Mouse (Mus musculus) heart, embryonic 14.5 days (tissue): Measurements from ENCODE around the gene Olfr763. TPM values are rescaled to one million over a fixed set of nuclear protein-coding genes. Genes with fewer than 3 reads are reported as not detected.
"Not testable (repeated sequence)": the region's sequence is repeated elsewhere in the genome, so short reads cannot be mapped to it uniquely, and the experiment has no call there.

Source experiments
- ATAC-seq: fragments of 200-750 bp; cut with Nextera tagmentation; 2 replicates; pipeline ENCODE4 v1.8.0; 2017; ENCODE audit warnings: low read depth, moderate TSS enrichment; ENCODE audit not compliant: insufficient number of reproducible peaks, insufficient read depth, low FRiP score
- H3K27ac ChIP-seq, 2 experiments: fragments of 200-500 bp in 1 of 2; fragments of 300-500 bp in 1 of 2; sonication (generic) in 1 of 2; replicated peaks in 1 of 2; 2 replicates each; pipeline ENCODE4 v1.5.1; 2012 to 2014; ENCODE audit warnings: low read depth in 2 of 2, low read length in 2 of 2, control low read depth in 1 of 2, mild to moderate bottlenecking in 1 of 2, mixed read lengths in 1 of 2; ENCODE audit not compliant: control insufficient read depth in 1 of 2, insufficient read depth in 1 of 2
- H3K27me3 ChIP-seq: fragments of 300-500 bp; sonication (generic); 2 replicates; pipeline ENCODE4 v1.6.1; 2014; ENCODE audit warnings: mild to moderate bottlenecking, low read length, control low read depth; ENCODE audit not compliant: control insufficient read depth, insufficient read depth
- H3K36me3 ChIP-seq: fragments of 300-500 bp; sonication (generic); 2 replicates; pipeline ENCODE4 v1.6.1; 2014; ENCODE audit warnings: mild to moderate bottlenecking, control low read depth, low read length, mixed read lengths; ENCODE audit not compliant: control insufficient read depth, insufficient read depth
- H3K4me1 ChIP-seq, 2 experiments: fragments of 200-500 bp in 1 of 2; fragments of 300-500 bp in 1 of 2; sonication (generic) in 1 of 2; 2 replicates each; pipeline ENCODE4 v1.6.1; 2012 to 2014; ENCODE audit warnings: low read length in 2 of 2, control low read depth in 1 of 2, mixed read lengths in 1 of 2; ENCODE audit not compliant: control insufficient read depth in 2 of 2, insufficient read depth in 2 of 2
- H3K4me2 ChIP-seq: fragments of 300-500 bp; sonication (generic); 2 replicates; pipeline ENCODE4 v1.6.1; 2014; ENCODE audit warnings: mild to moderate bottlenecking, low read length
- H3K4me3 ChIP-seq, 2 experiments: fragments of 200-500 bp in 1 of 2; fragments of 300-500 bp in 1 of 2; sonication (generic) in 1 of 2; 2 replicates each; pipeline ENCODE4 v1.5.1; 2012 to 2014; ENCODE audit warnings: low read length in 2 of 2, mild to moderate bottlenecking in 2 of 2, control low read depth in 1 of 2, low read depth in 1 of 2, moderate library complexity in 1 of 2; ENCODE audit not compliant: control insufficient read depth in 1 of 2, insufficient read depth in 1 of 2
- H3K9ac ChIP-seq: fragments of 300-500 bp; sonication (generic); 2 replicates; pipeline ENCODE4 v1.6.1; 2014; ENCODE audit warnings: mild to moderate bottlenecking, low read length
- H3K9me3 ChIP-seq: fragments of 300-500 bp; sonication (generic); 2 replicates; pipeline ENCODE4 v1.6.1; 2016; ENCODE audit warnings: low read length, control low read depth; ENCODE audit not compliant: control insufficient read depth
- WGBS: fragments of 180-500 bp; shearing (Covaris S2); extraction: QIAGEN DNeasy Blood & Tissue Kit; methylation state at CpG from one replicate; pipeline ENCODE4 v1.1.7; 2014; 5-methylcytosine and 5-hydroxymethylcytosine counted together
- polyA plus RNA-seq: library from polyadenylated mRNA; unstranded; fragments of >200 nt; fragmentation: Nextera tagmentation; extraction: Ambion mirVana; gene quantifications from 2 replicates; pipeline ENCODE4 v1.2.1, GENCODE M21; 2014

Gene Olfr763
- polyA plus RNA-seq, 1 experiment from 2014 or later: not detected

DNA sequence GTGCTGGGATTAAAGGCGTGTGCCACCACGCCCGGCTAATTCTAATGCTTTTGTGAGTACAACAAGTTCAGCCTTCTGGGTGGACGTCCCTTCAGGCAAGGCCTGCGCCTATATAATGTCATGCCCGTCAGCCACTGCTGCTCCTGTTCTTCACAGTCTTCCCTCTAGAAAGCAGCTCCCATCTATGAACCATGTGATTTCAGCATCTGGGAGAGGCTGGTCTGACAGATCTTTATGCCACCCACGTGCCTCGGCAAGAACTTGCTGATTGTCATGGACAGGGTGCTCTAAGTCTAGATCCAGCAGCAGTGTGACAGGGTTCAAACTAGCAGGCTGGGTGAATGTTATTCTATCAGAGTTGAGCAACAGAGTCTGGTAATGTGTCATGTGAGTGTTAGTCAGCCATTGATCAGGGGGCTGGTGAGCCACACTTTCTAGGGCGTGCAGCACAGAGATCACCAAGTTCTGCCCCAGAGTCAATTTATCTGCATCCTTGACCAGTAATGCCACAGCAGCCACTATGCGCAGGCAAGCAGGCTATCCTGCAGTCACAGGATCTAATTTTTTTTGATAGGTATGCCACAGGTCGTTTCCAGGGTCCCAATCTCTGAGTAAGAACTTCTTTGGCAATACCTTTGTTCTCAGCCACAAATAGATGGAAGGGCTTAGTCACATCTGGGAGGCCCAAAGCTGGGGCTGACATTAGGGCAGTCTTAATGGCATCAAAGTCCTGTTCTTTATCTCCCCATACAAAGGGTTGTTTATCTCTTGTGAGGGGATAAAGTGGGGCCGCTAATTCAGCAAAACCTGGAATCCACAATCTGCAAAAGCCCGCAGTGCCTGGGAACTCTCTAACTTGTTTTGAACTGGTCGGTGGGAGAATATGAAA, 6.3 kb upstream of the Olfr763 start:
- 60% methylated on average over 14 of the region's 14 CpGs for WGBS
- ATAC-seq: no peak

GRCm38 (mm10) chr10:129011511-129011910, 920 bp downstream of the Olfr763 start:
- 47% methylated on average over 2 of the region's 5 CpGs for WGBS
- H3K9me3 ChIP-seq, H3K27ac ChIP-seq, H3K36me3 ChIP-seq, H3K4me1 ChIP-seq, H3K27me3 ChIP-seq, H3K9ac ChIP-seq, H3K4me3 ChIP-seq, ATAC-seq, H3K4me2 ChIP-seq: not testable (repeated sequence)

More for the DNA sequence above, 6.3 kb upstream of the Olfr763 start:
- H3K4me1 ChIP-seq: no peaks in the 10 kb centered on the region
- H3K9me3 ChIP-seq: peaks cover 6% of the 10 kb centered on the region
- no peak overlapping the region for H3K4me2 ChIP-seq
- H3K9ac ChIP-seq: no peak overlapping the region
- H3K27ac ChIP-seq: no peak overlapping the region
- no peak overlapping the region for H3K4me3 ChIP-seq
- H3K27me3 ChIP-seq: no peaks in the 10 kb centered on the region
- H3K36me3 ChIP-seq: no peaks in the 10 kb centered on the region

- Histone ChIP-seq H3K9me3 (no peaks in the 10 kb centered on the region), H3K4me2 (no peak overlapping the region), H3K36me3 (no peaks in the 10 kb centered on the region), H3K4me3 (no peak overlapping the region), H3K27me3 (no peaks in the 10 kb centered on the region), H3K9ac (no peak overlapping the region), H3K4me1 (no peaks in the 10 kb centered on the region), H3K27ac (no peak overlapping the region)
- ATAC-seq: no peak
Observed at GRCm38 (mm10) chr10:129014477-129014876, 3.9 kb downstream of the Olfr763 start.

- no peaks in the 10 kb centered on the region for H3K27me3 ChIP-seq
- no peak overlapping the region for H3K9ac ChIP-seq
- no peak for ATAC-seq
- H3K36me3 ChIP-seq: no peaks in the 10 kb centered on the region
- no peak overlapping the region for H3K4me2 ChIP-seq
- H3K9me3 ChIP-seq: no peaks in the 10 kb centered on the region
- H3K4me1 ChIP-seq: no peaks in the 10 kb centered on the region
- no peak overlapping the region for H3K4me3 ChIP-seq
- H3K27ac ChIP-seq: no peak overlapping the region
Observed at GRCm38 (mm10) chr10:129023319-129023718, 12.7 kb downstream of the Olfr763 start.

GRCm38 (mm10) chr10:129026018-129026662, 15.5 kb downstream of the Olfr763 start:
- Histone ChIP-seq H3K9ac (no peak overlapping the region), H3K9me3 (no peaks in the 10 kb centered on the region), H3K4me2 (no peak overlapping the region), H3K36me3 (no peaks in the 10 kb centered on the region), H3K4me1 (no peaks in the 10 kb centered on the region), H3K4me3 (no peak overlapping the region), H3K27me3 (no peaks in the 10 kb centered on the region), H3K27ac (no peak overlapping the region)
- 59% methylated on average over 3 of the region's 3 CpGs for WGBS
- ATAC-seq: no peak

GRCm38 (mm10) chr10:129028343-129028742, 17.8 kb downstream of the Olfr763 start:
- no peak for ATAC-seq
- Histone ChIP-seq H3K9ac (no peak overlapping the region), H3K36me3 (no peaks in the 10 kb centered on the region), H3K27me3 (no peaks in the 10 kb centered on the region), H3K27ac (no peak overlapping the region), H3K4me1 (no peaks in the 10 kb centered on the region), H3K4me3 (no peak overlapping the region), H3K4me2 (no peak overlapping the region), H3K9me3 (no peaks in the 10 kb centered on the region)
- 65% methylated on average over 2 of the region's 2 CpGs for WGBS

DNA sequence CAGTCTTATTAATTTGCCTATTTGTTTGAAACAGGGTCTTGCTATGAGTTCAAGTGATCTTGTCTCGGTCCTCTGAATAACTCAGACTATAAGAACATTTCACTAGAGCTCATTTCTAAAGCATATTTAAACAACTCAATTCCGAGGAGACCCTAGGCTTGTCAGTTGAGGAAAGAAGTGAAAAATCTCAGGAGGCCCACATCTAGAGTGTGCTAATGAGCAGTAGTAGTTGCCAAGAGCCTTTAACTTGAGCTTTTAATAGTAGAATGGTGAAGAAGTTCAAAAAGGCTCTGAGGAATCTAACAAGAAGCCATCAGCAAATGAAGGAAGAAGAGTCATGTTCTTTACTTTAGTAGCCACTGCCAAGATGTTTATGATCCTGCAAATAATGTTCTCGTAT, 29.2 kb downstream of the Olfr763 start, which contains the start of gene Olfr764-ps1:
Olfr764-ps1 (minus strand) TSS at position 101 of the 400 bp plus-strand sequence.
- ATAC-seq: no peak
- Histone ChIP-seq H3K27me3 (no peaks in the 10 kb centered on the region), H3K4me3 (no peak within 1 kb of the TSS), H3K27ac (no peak within 1 kb of the TSS), H3K4me1 (no peaks in the 10 kb centered on the region), H3K4me2 (no peak within 1 kb of the TSS), H3K9ac (no peak within 1 kb of the TSS), H3K36me3 (no peaks in the 10 kb centered on the region), H3K9me3 (no peaks in the 10 kb centered on the region)
- WGBS: 65% methylated on average over 3 of the region's 3 CpGs
